Mouse (Mus musculus): Measurements from ENCODE around the gene Slc5a9. TPM values are rescaled to one million over a fixed set of nuclear protein-coding genes. Genes with fewer than 3 reads are reported as not detected.

Gene Slc5a9
- total and polyA plus RNA-seq, 3 experiments, result 2.6 to 9.6 (median 3.5) TPM

DNA sequence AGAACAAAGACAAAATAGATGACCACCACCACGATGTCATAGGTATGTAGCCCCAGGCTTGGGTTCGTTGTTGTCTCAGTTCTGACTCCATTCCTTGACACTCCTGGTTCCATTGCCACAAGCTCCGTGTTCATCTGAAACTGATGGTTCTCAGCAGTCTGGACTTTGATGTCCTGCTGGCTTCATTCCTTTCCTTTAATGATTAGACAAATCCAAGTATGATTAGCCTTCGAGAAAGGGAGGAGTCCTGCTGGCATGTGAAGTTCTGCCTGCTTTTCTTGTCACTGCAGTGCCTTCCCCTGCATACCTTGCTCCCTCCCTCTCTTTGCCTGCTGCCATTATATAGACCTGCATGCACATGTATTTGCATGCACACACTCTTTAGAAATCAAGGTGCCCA, 4.2 kb downstream of the Slc5a9 start:
- H3K4me1 ChIP-seq (ENCODE audit: control insufficient read depth in 1 of 2, insufficient read depth in 2 of 2), result peaks cover 0 to 18% of the 10 kb centered on the region in 2 experiments; a peak in 2 of 4 replicates
- H3K27me3 ChIP-seq (replicated peaks), result no peaks in the 10 kb centered on the region
- H3K36me3 ChIP-seq (replicated peaks in 1 of 2; ENCODE audit: control insufficient read depth in 1 of 2, insufficient read depth in 1 of 2, low read length in 1 of 2), result no peaks in the 10 kb centered on the region
- no peak overlapping the region for H3K4me2 ChIP-seq (ENCODE audit: insufficient read depth, low read depth, poor library complexity, severe bottlenecking)
- no peak overlapping the region for H3K4me3 ChIP-seq (replicated peaks in 1 of 3; ENCODE audit: low read depth in 2 of 3, low read length in 2 of 3, poor library complexity in 1 of 3)
- DNase-seq (ENCODE audit: extremely low read depth), result no peak
- in situ Hi-C loops (cut with MboI; ENCODE audit: low pct_ligation_motif_present, low pct_unique_long_range_greater_than_20kb, low sequenced_read_pairs) (no loop called here), dilution Hi-C loops (cut with MboI; ENCODE audit: extremely low pct_ligation_motif_present, extremely low pct_unique_long_range_greater_than_20kb, low sequenced_read_pairs) (no loop called here)
- H3K9me3 ChIP-seq (replicated peaks; ENCODE audit: low read length), result no peaks in the 10 kb centered on the region
- no peaks in the 10 kb centered on the region for H3K79me2 ChIP-seq (replicated peaks; ENCODE audit: control insufficient read depth, extremely low read depth, insufficient read depth, poor library complexity, severe bottlenecking)
- H3K27ac ChIP-seq (ENCODE audit: insufficient read depth, low read depth), result no peak overlapping the region
- no peak overlapping the region for H3K9ac ChIP-seq (ENCODE audit: insufficient read depth, low read depth)
- TF ChIP-seq MEF2A (IDR thresholded peaks at IDR 0.05; ENCODE audit: borderline replicate concordance, low read depth, low read length), result no peak
- TF ChIP-seq KAT2A (IDR thresholded peaks at IDR 0.05; ENCODE audit: insufficient replicate concordance, low read length), result no peak
- no peak for TF ChIP-seq MYC (IDR thresholded peaks at IDR 0.05; ENCODE audit: low read depth, low read length)
- TF ChIP-seq TCF12 (IDR thresholded peaks at IDR 0.05; ENCODE audit: low read depth, low read length), result no peak
- no peak for TF ChIP-seq CHD1 (IDR thresholded peaks at IDR 0.05; ENCODE audit: low read depth, low read length)
- no peak for TF ChIP-seq POLR2AphosphoS2 (IDR thresholded peaks at IDR 0.05; ENCODE audit: low read depth, low read length)
- no peak for TF ChIP-seq NRF1 (IDR thresholded peaks at IDR 0.05; ENCODE audit: low read depth, low read length)
- no peak for TF ChIP-seq ZNF384 (IDR thresholded peaks at IDR 0.05; ENCODE audit: low read depth, low read length)
- no peak for TF ChIP-seq NELFE (IDR thresholded peaks at IDR 0.05; ENCODE audit: low read depth, low read length)
- TF ChIP-seq USF2 (conservative IDR thresholded peaks at IDR 0.05; ENCODE audit: low read depth, low read length), result no peak
- no peak for TF ChIP-seq ZC3H11A (IDR thresholded peaks at IDR 0.05; ENCODE audit: low read depth, low read length)
- no peak for TF ChIP-seq ELF1 (IDR thresholded peaks at IDR 0.05; ENCODE audit: low read depth, low read length)
- TF ChIP-seq PAX5 (IDR thresholded peaks at IDR 0.05; ENCODE audit: low read length), result no peak
- no peak for TF ChIP-seq ZMIZ1 (IDR thresholded peaks at IDR 0.05; ENCODE audit: low read depth, low read length)
- no peak for TF ChIP-seq EP300 (IDR thresholded peaks at IDR 0.05; ENCODE audit: low read length)
- TF ChIP-seq MXI1 (IDR thresholded peaks at IDR 0.05; ENCODE audit: low read depth, low read length), result no peak

DNA sequence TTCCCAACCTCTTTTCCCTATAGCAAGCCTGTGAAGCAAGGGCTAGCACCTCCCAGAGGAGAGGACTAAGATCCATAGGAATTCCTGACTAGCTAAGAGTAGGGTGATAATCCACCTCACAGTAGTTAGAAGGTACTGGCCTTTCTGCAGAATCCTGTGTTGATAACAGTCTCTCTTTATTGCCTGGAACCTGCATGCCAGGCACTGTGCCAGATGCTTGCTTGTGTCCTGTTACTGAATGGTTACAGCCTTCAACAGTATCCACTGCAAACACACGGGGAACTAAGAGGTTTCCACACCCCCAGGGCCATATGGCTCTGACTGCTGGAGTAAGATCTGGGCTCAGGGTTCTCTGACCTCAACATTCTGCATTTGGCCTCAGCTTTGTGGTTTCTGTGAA, 5.0 kb downstream of the Slc5a9 start:
- dilution Hi-C loops (cut with MboI; ENCODE audit: extremely low pct_ligation_motif_present, extremely low pct_unique_long_range_greater_than_20kb, low sequenced_read_pairs) (no loop called here), in situ Hi-C loops (cut with MboI; ENCODE audit: low pct_ligation_motif_present, low pct_unique_long_range_greater_than_20kb, low sequenced_read_pairs) (no loop called here)
- no peak overlapping the region for H3K9ac ChIP-seq (ENCODE audit: insufficient read depth, low read depth)
- no peak for TF ChIP-seq GABPA (IDR thresholded peaks at IDR 0.05; ENCODE audit: insufficient replicate concordance, low read depth, low read length)
- no peak for TF ChIP-seq USF2 (conservative IDR thresholded peaks at IDR 0.05; ENCODE audit: low read depth, low read length)
- no peak for TF ChIP-seq ELF1 (IDR thresholded peaks at IDR 0.05; ENCODE audit: low read depth, low read length)
- TF ChIP-seq JUN (IDR thresholded peaks at IDR 0.05; ENCODE audit: insufficient read depth, low read depth, low read length), result no peak
- TF ChIP-seq JUND (conservative IDR thresholded peaks at IDR 0.05; ENCODE audit: low read depth, low read length), result no peak
- TF ChIP-seq CTCF (conservative IDR thresholded peaks at IDR 0.05 in 1 of 2, IDR thresholded peaks at IDR 0.05 in 1 of 2; ENCODE audit: low read depth in 2 of 2, low read length in 2 of 2), result no peak
- no peak for TF ChIP-seq MAFK (IDR thresholded peaks at IDR 0.05; ENCODE audit: insufficient replicate concordance, low read length)
- no peak for TF ChIP-seq ZKSCAN1 (IDR thresholded peaks at IDR 0.05; ENCODE audit: borderline replicate concordance, low read depth, low read length)
- no peak for TF ChIP-seq TCF12 (IDR thresholded peaks at IDR 0.05; ENCODE audit: low read depth, low read length)
- no peak for TF ChIP-seq MEF2A (IDR thresholded peaks at IDR 0.05; ENCODE audit: borderline replicate concordance, low read depth, low read length)
- no peak for TF ChIP-seq HCFC1 (IDR thresholded peaks at IDR 0.05; ENCODE audit: low read depth, low read length)
- no peak for TF ChIP-seq POLR2A (IDR thresholded peaks at IDR 0.05; ENCODE audit: low read depth, low read length)
- no peak for TF ChIP-seq KAT2A (IDR thresholded peaks at IDR 0.05; ENCODE audit: insufficient replicate concordance, low read length)
- TF ChIP-seq MAZ (IDR thresholded peaks at IDR 0.05; ENCODE audit: low read depth, low read length), result no peak
- TF ChIP-seq ETS1 (conservative IDR thresholded peaks at IDR 0.05; ENCODE audit: low read depth, low read length), result no peak
- no peak for TF ChIP-seq PAX5 (IDR thresholded peaks at IDR 0.05; ENCODE audit: low read length)
- no peak for TF ChIP-seq UBTF (IDR thresholded peaks at IDR 0.05; ENCODE audit: low read depth, low read length)
- no peak for TF ChIP-seq E2F4 (IDR thresholded peaks at IDR 0.05; ENCODE audit: insufficient replicate concordance, low read depth, low read length)
- no peak for TF ChIP-seq ZNF384 (IDR thresholded peaks at IDR 0.05; ENCODE audit: low read depth, low read length)
- TF ChIP-seq MYC (IDR thresholded peaks at IDR 0.05; ENCODE audit: low read depth, low read length), result no peak
- no peaks in the 10 kb centered on the region for H3K27me3 ChIP-seq (replicated peaks)
- H3K79me2 ChIP-seq (replicated peaks; ENCODE audit: control insufficient read depth, extremely low read depth, insufficient read depth, poor library complexity, severe bottlenecking), result no peaks in the 10 kb centered on the region
- no peaks in the 10 kb centered on the region for H3K36me3 ChIP-seq (replicated peaks in 1 of 2; ENCODE audit: control insufficient read depth in 1 of 2, insufficient read depth in 1 of 2, low read length in 1 of 2)
- no peak for DNase-seq (ENCODE audit: extremely low read depth)
- no peak overlapping the region for H3K27ac ChIP-seq (ENCODE audit: insufficient read depth, low read depth)
- H3K4me3 ChIP-seq (replicated peaks in 1 of 3; ENCODE audit: low read depth in 2 of 3, low read length in 2 of 3, poor library complexity in 1 of 3), result no peak overlapping the region
- H3K4me1 ChIP-seq (ENCODE audit: control insufficient read depth in 1 of 2, insufficient read depth in 2 of 2), result peaks cover 0 to 18% of the 10 kb centered on the region in 2 experiments; a peak in 2 of 4 replicates
- H3K4me2 ChIP-seq (ENCODE audit: insufficient read depth, low read depth, poor library complexity, severe bottlenecking), result no peak overlapping the region
- H3K9me3 ChIP-seq (replicated peaks; ENCODE audit: low read length), result no peaks in the 10 kb centered on the region
